Mouse (Mus musculus): ENCODE measurements at regions not wholly inside any gene's neighbourhood (a gene's known extent, or its start where the extent isn't known, plus 50 kb on each side); places are given as distances from the start of the nearest gene placed in this dataset.

- 79% methylated on average over 7 of the region's 7 CpGs for WGBS
- ATAC-seq (ENCODE audit: low FRiP score, low read depth), result no peak
- no peaks in the 10 kb centered on the region for H3K27me3 ChIP-seq
- H3K4me1 ChIP-seq, result no peaks in the 10 kb centered on the region; the same call in 1 of the 2 replicates
- no peaks in the 10 kb centered on the region for H3K36me3 ChIP-seq
- H3K4me3 ChIP-seq, result no peak overlapping the region
- no peak overlapping the region for H3K9ac ChIP-seq (replicated peaks)
- no peaks in the 10 kb centered on the region for H3K9me3 ChIP-seq
- H3K4me2 ChIP-seq (replicated peaks), result no peak overlapping the region
- H3K27ac ChIP-seq (replicated peaks), result no peak overlapping the region
Measured at GRCm38 (mm10) chr5:119984206-119984605, 132.1 kb upstream of the Rbm19 start.

GRCm38 (mm10) chr5:119992130-119992529 is 124.1 kb upstream of the Rbm19 start:
- no peak for ATAC-seq (ENCODE audit: low FRiP score, low read depth)
- H3K27ac ChIP-seq (replicated peaks), result no peak overlapping the region
- no peaks in the 10 kb centered on the region for H3K36me3 ChIP-seq
- H3K27me3 ChIP-seq, result no peaks in the 10 kb centered on the region
- H3K9ac ChIP-seq (replicated peaks), result no peak overlapping the region
- WGBS, result 77% methylated on average over 3 of the region's 3 CpGs
- no peaks in the 10 kb centered on the region for H3K9me3 ChIP-seq
- H3K4me2 ChIP-seq (replicated peaks), result no peak overlapping the region
- H3K4me3 ChIP-seq, result no peak overlapping the region
- H3K4me1 ChIP-seq, result no peaks in the 10 kb centered on the region; the same call in 1 of the 2 replicates

GRCm38 (mm10) chr5:119995726-119996125 is 120.5 kb upstream of the Rbm19 start:
- Histone ChIP-seq H3K4me2 (replicated peaks) (no peak overlapping the region), H3K9me3 (no peaks in the 10 kb centered on the region), H3K36me3 (no peaks in the 10 kb centered on the region), H3K9ac (replicated peaks) (no peak overlapping the region), H3K27ac (replicated peaks) (no peak overlapping the region), H3K27me3 (no peaks in the 10 kb centered on the region), H3K4me3 (no peak overlapping the region), H3K4me1 (no peaks in the 10 kb centered on the region)
- WGBS, result 92% methylated on average over 1 of the region's 1 CpGs
- ATAC-seq (ENCODE audit: low FRiP score, low read depth), result no peak

GRCm38 (mm10) chr5:120005696-120006469 is 110.4 kb upstream of the Rbm19 start:
- H3K9ac ChIP-seq (replicated peaks), result no peak overlapping the region
- 90% methylated on average over 6 of the region's 6 CpGs for WGBS
- no peak overlapping the region for H3K27ac ChIP-seq (replicated peaks)

DNA sequence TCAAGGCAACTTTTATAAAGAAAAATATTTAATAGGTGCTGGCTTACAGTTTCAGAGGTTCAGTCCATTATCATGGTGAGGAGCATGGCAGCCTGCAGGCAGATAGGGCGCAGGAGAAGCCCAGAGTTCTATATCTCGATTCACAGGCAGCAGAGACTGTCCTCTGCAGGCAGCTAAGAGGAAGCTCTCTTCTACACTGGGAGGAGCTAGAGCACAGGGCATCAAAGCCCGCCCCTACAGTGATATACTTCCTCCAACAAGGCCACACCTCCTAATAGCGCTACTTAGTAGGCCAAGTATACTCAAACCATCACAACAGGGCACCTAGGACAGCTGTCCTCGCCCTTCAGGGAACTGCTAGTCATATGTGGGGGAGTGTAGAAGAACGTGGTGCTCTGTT is 108.5 kb upstream of the Rbm19 start:
- WGBS, result 68% methylated on average over 6 of the region's 6 CpGs
- no peak for ATAC-seq (ENCODE audit: low FRiP score, low read depth)

More at GRCm38 (mm10) chr5:120005696-120006469, 110.4 kb upstream of the Rbm19 start:
- Histone ChIP-seq H3K27me3 (no peaks in the 10 kb centered on the region), H3K9me3 (peaks cover 7% of the 10 kb centered on the region; the same call in 1 of the 2 replicates), H3K4me3 (no peak overlapping the region), H3K4me1 (no peaks in the 10 kb centered on the region), H3K36me3 (no peaks in the 10 kb centered on the region), H3K4me2 (replicated peaks) (no peak overlapping the region)
- no peak for ATAC-seq (ENCODE audit: low FRiP score, low read depth)

DNA sequence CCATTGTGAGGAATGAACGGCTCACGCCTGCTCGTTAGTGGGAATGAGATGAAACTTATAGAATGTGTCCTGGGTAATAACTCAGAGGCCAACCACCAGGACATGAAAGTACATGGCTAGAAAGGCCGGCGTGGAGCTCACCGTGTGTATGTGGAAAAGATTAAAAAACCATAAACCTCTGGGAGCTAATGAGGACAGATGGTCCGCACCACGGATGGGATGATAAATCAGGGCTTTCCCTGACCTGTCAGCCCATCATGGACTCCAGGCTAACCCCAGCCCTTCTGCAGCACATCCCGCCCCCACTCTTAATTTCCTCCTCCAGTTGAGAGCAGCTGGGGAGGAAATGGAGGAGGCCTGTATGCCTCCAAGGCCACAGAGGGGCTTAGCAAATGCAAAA is 108.0 kb upstream of the Rbm19 start:
- Histone ChIP-seq H3K4me2 (replicated peaks) (no peak overlapping the region), H3K4me3 (no peak overlapping the region)
- 86% methylated on average over 9 of the region's 9 CpGs for WGBS

More for the DNA sequence above, 108.5 kb upstream of the Rbm19 start:
- H3K36me3 ChIP-seq, result no peaks in the 10 kb centered on the region
- H3K27me3 ChIP-seq, result no peaks in the 10 kb centered on the region
- H3K4me1 ChIP-seq, result no peaks in the 10 kb centered on the region
- H3K27ac ChIP-seq (replicated peaks), result no peak overlapping the region
- no peak overlapping the region for H3K4me3 ChIP-seq
- no peak overlapping the region for H3K4me2 ChIP-seq (replicated peaks)
- H3K9me3 ChIP-seq, result peaks cover 7% of the 10 kb centered on the region; the same call in 1 of the 2 replicates
- no peak overlapping the region for H3K9ac ChIP-seq (replicated peaks)

DNA sequence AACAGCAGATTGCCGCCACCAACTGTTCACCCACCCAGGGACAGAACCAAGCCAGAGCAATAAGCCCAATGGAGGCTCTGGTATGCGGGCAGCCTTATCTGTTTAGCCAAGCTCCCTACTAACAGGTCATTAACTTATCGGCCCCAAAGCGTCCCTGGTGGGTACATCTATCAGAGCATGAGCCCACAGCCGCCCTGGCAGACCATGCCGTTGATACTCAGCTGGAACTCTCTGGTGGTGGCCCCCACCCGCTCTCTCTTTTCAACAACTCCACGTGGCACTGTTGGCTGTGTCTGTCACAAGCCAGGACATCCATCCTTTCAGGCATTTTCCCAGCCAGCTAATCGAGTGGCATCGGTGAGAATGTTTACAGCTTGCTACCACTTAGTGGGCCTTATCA is 100.8 kb upstream of the Rbm19 start:
- Histone ChIP-seq H3K4me2 (replicated peaks) (no peak overlapping the region), H3K27ac (replicated peaks) (no peak overlapping the region), H3K4me1 (no peaks in the 10 kb centered on the region), H3K36me3 (no peaks in the 10 kb centered on the region), H3K4me3 (no peak overlapping the region), H3K27me3 (no peaks in the 10 kb centered on the region), H3K9me3 (peaks cover 2% of the 10 kb centered on the region; the same call in 1 of the 2 replicates), H3K9ac (replicated peaks) (no peak overlapping the region)
- no peak for ATAC-seq (ENCODE audit: low FRiP score, low read depth)
- WGBS, result 85% methylated on average over 10 of the region's 10 CpGs

More for the DNA sequence above, 108.0 kb upstream of the Rbm19 start:
- Histone ChIP-seq H3K36me3 (no peaks in the 10 kb centered on the region), H3K27ac (replicated peaks) (no peak overlapping the region), H3K9me3 (peaks cover 7% of the 10 kb centered on the region; the same call in 1 of the 2 replicates), H3K27me3 (no peaks in the 10 kb centered on the region), H3K4me1 (no peaks in the 10 kb centered on the region), H3K9ac (replicated peaks) (no peak overlapping the region)
- ATAC-seq (ENCODE audit: low FRiP score, low read depth), result no peak

- no peak overlapping the region for H3K9ac ChIP-seq (replicated peaks)
- ATAC-seq (ENCODE audit: low FRiP score, low read depth), result no peak
- whole genome bisulfite sequencing, result 92% methylated on average over 2 of the region's 2 CpGs
- no peak overlapping the region for H3K4me3 ChIP-seq
- H3K9me3 ChIP-seq, result no peaks in the 10 kb centered on the region; the same call in 1 of the 2 replicates
- H3K27me3 ChIP-seq, result no peaks in the 10 kb centered on the region
- no peaks in the 10 kb centered on the region for H3K4me1 ChIP-seq
- no peaks in the 10 kb centered on the region for H3K36me3 ChIP-seq
- H3K4me2 ChIP-seq (replicated peaks), result no peak overlapping the region
- no peak overlapping the region for H3K27ac ChIP-seq (replicated peaks)
Measured at GRCm38 (mm10) chr5:120018126-120018525, 98.1 kb upstream of the Rbm19 start.

DNA sequence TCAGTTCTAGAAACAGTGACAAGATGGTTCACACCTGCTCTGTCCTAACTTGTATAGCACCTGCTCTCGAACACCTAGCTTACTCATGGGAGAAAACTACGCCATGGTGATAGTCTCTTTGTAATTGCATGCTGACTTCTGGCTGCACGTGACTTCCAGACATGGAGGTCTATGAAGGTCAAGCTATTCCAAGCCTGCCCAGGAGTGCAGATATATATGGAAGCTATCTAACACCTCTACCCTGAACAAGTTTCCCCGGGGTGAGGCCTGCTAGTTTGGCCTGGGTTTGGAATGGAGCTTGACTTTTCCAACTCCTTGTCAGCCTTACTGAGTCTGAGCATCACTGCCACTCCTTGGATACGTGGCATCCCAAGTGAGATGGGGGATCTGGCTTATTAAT is 95.5 kb upstream of the Rbm19 start:
- ATAC-seq (ENCODE audit: low FRiP score, low read depth), result no peak
- Histone ChIP-seq H3K4me2 (replicated peaks) (no peak overlapping the region), H3K36me3 (no peaks in the 10 kb centered on the region), H3K27ac (replicated peaks) (no peak overlapping the region), H3K9me3 (no peaks in the 10 kb centered on the region; the same call in 1 of the 2 replicates), H3K4me3 (no peak overlapping the region), H3K4me1 (peaks cover 8% of the 10 kb centered on the region), H3K27me3 (no peaks in the 10 kb centered on the region), H3K9ac (replicated peaks) (no peak overlapping the region)
- 84% methylated on average over 5 of the region's 5 CpGs for WGBS

GRCm38 (mm10) chr5:120022276-120022675 is 94.0 kb upstream of the Rbm19 start:
- ATAC-seq (ENCODE audit: low FRiP score, low read depth), result no peak
- H3K27me3 ChIP-seq, result no peaks in the 10 kb centered on the region
- no peaks in the 10 kb centered on the region; the same call in 1 of the 2 replicates for H3K9me3 ChIP-seq
- H3K4me3 ChIP-seq, result no peak overlapping the region
- no peaks in the 10 kb centered on the region for H3K36me3 ChIP-seq
- 91% methylated on average over 5 of the region's 5 CpGs for WGBS
- no peak overlapping the region for H3K27ac ChIP-seq (replicated peaks)
- no peak overlapping the region for H3K9ac ChIP-seq (replicated peaks)
- no peak overlapping the region for H3K4me2 ChIP-seq (replicated peaks)
- peaks cover 8% of the 10 kb centered on the region for H3K4me1 ChIP-seq

- no peaks in the 10 kb centered on the region; the same call in 1 of the 2 replicates for H3K9me3 ChIP-seq
- ATAC-seq (ENCODE audit: low FRiP score, low read depth), result peak; percentile 58; the same call in 1 of the 2 replicates
- 0% methylated on average over 7 of the region's 10 CpGs for WGBS
- H3K9ac ChIP-seq (replicated peaks), result no peak overlapping the region
- peaks cover 8% of the 10 kb centered on the region for H3K4me1 ChIP-seq
- H3K27me3 ChIP-seq, result no peaks in the 10 kb centered on the region
- H3K4me3 ChIP-seq, result 0 out of 2 replicates have a peak overlapping the region, but pooled peaks have one; percentile 9
- H3K4me2 ChIP-seq (replicated peaks), result peak overlapping the region; percentile 41
- H3K27ac ChIP-seq (replicated peaks), result no peak overlapping the region
- no peaks in the 10 kb centered on the region for H3K36me3 ChIP-seq
Measured at GRCm38 (mm10) chr5:120024071-120024470, 92.2 kb upstream of the Rbm19 start.

DNA sequence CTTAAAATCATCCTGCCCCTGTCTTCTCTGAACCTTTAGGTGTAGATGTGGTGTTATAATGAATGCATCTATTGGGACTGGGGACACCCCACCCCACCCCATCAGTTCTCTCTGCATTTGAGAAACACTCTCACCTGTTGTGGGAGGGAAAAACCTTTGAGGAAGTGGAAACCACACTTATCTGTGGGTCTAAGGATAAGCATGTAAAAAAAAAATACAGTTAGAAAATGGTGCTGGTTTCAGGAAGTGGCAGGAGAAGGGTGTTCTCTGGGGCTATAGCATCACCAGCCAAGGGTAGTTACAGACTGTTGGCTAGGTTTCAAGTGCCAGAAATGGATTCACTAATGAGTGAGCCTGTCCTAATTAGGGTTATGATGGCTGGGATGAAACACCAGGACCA is 91.1 kb upstream of the Rbm19 start:
- Histone ChIP-seq H3K9ac (replicated peaks) (no peak overlapping the region), H3K27ac (replicated peaks) (no peak overlapping the region), H3K4me3 (no peak overlapping the region), H3K4me2 (replicated peaks) (no peak overlapping the region), H3K4me1 (peaks cover 8% of the 10 kb centered on the region), H3K9me3 (no peaks in the 10 kb centered on the region; the same call in 1 of the 2 replicates), H3K36me3 (no peaks in the 10 kb centered on the region), H3K27me3 (no peaks in the 10 kb centered on the region)
- no peak for ATAC-seq (ENCODE audit: low FRiP score, low read depth)
